Mouse (Mus musculus): Measurements from ENCODE around the gene Rab30.
"Not testable (repeated sequence)": the region's sequence is repeated elsewhere in the genome, so short reads cannot be mapped to it uniquely, and the experiment has no call there.

Rab30 gene

GRCm38 (mm10) chr7:92743325-92743724 is 1.9 kb downstream of the Rab30 start:
- no peak for DNase-seq (ENCODE audit: extremely low spot score, low read depth, low spot score)

- no peak for DNase-seq (ENCODE audit: extremely low spot score, low read depth, low spot score)
Measured at GRCm38 (mm10) chr7:92750395-92750794, 9.0 kb downstream of the Rab30 start.

GRCm38 (mm10) chr7:92758067-92758466 is 16.7 kb downstream of the Rab30 start:
- no peak for DNase-seq (ENCODE audit: extremely low spot score, low read depth, low spot score)

GRCm38 (mm10) chr7:92760651-92761050 is 19.2 kb downstream of the Rab30 start:
- DNase-seq (ENCODE audit: extremely low spot score, low read depth, low spot score): no peak

- no peak for DNase-seq (ENCODE audit: extremely low spot score, low read depth, low spot score)
Measured at GRCm38 (mm10) chr7:92761161-92761560, 19.8 kb downstream of the Rab30 start.

- no peak for DNase-seq (ENCODE audit: extremely low spot score, low read depth, low spot score)
Measured at GRCm38 (mm10) chr7:92765426-92765825, 24.0 kb downstream of the Rab30 start.

- no peak for DNase-seq (ENCODE audit: extremely low spot score, low read depth, low spot score)
Measured at GRCm38 (mm10) chr7:92766096-92767090, 25.0 kb downstream of the Rab30 start.

- not testable (repeated sequence) for DNase-seq (ENCODE audit: extremely low spot score, low read depth, low spot score)
Measured at GRCm38 (mm10) chr7:92768116-92768515, 26.7 kb downstream of the Rab30 start.

GRCm38 (mm10) chr7:92768859-92769258 is 27.5 kb downstream of the Rab30 start:
- no peak for DNase-seq (ENCODE audit: extremely low spot score, low read depth, low spot score)

GRCm38 (mm10) chr7:92773006-92773405 is 31.6 kb downstream of the Rab30 start:
- no peak for DNase-seq (ENCODE audit: extremely low spot score, low read depth, low spot score)

GRCm38 (mm10) chr7:92773596-92773995 is 32.2 kb downstream of the Rab30 start:
- no peak for DNase-seq (ENCODE audit: extremely low spot score, low read depth, low spot score)

GRCm38 (mm10) chr7:92774741-92775140 is 33.3 kb downstream of the Rab30 start:
- DNase-seq (ENCODE audit: extremely low spot score, low read depth, low spot score): no peak

- no peak for DNase-seq (ENCODE audit: extremely low spot score, low read depth, low spot score)
Measured at GRCm38 (mm10) chr7:92775703-92776102, 34.3 kb downstream of the Rab30 start.

- DNase-seq (ENCODE audit: extremely low spot score, low read depth, low spot score): peak; percentile 6
Measured at GRCm38 (mm10) chr7:92776647-92777046, 35.2 kb downstream of the Rab30 start.

- DNase-seq (ENCODE audit: extremely low spot score, low read depth, low spot score): peak; percentile 64
Measured at GRCm38 (mm10) chr7:92777108-92777973, 35.9 kb downstream of the Rab30 start.

- DNase-seq (ENCODE audit: extremely low spot score, low read depth, low spot score): no peak
Measured at GRCm38 (mm10) chr7:92779058-92779457, 37.7 kb downstream of the Rab30 start.

GRCm38 (mm10) chr7:92781361-92781760 is 40.0 kb downstream of the Rab30 start:
- DNase-seq (ENCODE audit: extremely low spot score, low read depth, low spot score): no peak

GRCm38 (mm10) chr7:92781948-92782347 is 40.5 kb downstream of the Rab30 start:
- no peak for DNase-seq (ENCODE audit: extremely low spot score, low read depth, low spot score)

GRCm38 (mm10) chr7:92782511-92782910 is 41.1 kb downstream of the Rab30 start:
- no peak for DNase-seq (ENCODE audit: extremely low spot score, low read depth, low spot score)

- DNase-seq (ENCODE audit: extremely low spot score, low read depth, low spot score): no peak
Measured at GRCm38 (mm10) chr7:92783166-92783806, 41.9 kb downstream of the Rab30 start.

- DNase-seq (ENCODE audit: extremely low spot score, low read depth, low spot score): no peak
Measured at GRCm38 (mm10) chr7:92783914-92784313, 42.5 kb downstream of the Rab30 start.
